Mouse (Mus musculus) stomach, postnatal 0 days (tissue): ENCODE data around the gene Ces1e.

Experiments
- CTCF ChIP-seq: IDR thresholded peaks from 2 replicates; pipeline ENCODE4 v1.5.1; 2016; ENCODE audit warnings: antibody characterized with exemption, low read depth, mild to moderate bottlenecking, moderate library complexity
- EP300 ChIP-seq: optimal IDR thresholded peaks from 2 replicates; pipeline ENCODE3; 2016; ENCODE audit warnings: antibody characterized with exemption

DNA sequence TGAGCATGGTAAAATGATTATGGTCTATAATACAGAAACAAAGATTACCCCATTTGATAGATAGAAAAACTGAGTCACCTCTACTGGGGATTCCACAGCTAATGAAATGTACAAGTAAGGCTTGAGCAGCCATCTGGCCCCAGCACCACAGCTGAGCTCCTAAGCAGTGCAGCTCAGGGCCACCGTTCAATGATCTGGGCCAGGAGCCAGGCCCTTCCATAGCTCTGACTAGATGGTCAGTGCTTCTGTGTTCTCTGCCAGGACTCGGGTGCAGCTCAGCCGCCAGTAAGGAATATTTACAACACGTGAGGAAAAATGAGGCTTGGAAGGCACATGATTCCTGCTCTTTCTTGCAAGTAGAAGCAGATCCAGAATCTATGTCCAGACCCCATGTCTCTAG is 43.3 kb upstream of the Ces1e start:
- TF ChIP-seq CTCF (no peak), EP300 (no peak)
